Mouse (Mus musculus): ENCODE measurements around the gene Polr1a.

DNA sequence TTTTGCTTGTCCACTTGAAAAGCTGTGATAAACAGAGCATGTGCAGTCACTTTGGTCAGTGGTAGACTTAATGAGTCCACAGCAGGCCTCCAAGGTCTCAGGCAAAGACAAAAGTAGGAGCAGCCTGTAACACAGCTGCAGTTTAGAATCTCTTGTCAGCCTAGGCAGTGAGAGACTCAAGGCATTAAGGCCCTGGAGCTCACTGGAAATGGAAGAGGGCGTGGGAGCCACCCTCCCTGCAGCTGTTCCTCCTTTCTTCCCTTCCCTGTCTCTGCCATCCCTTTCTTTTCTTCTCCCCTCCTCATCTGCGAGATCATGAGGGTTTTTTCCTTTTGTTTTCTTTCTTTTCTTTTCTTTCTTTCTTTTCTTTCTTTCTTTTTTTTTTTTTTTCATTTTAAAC, 61.3 kb downstream of the Polr1a start:
- no peak for TF ChIP-seq MYOD1 (IDR thresholded peaks at IDR 0.05; ENCODE audit: control insufficient read depth, insufficient read length, low read depth)
- TF ChIP-seq CTCF (IDR thresholded peaks at IDR 0.05; ENCODE audit: control insufficient read depth, insufficient read depth, insufficient read length): no peak
- TF ChIP-seq MYOG (IDR thresholded peaks at IDR 0.05; ENCODE audit: control insufficient read depth, extremely low read depth, insufficient read length): no peak
